Mouse (Mus musculus) layer of hippocampus, postnatal 25 days (tissue): ENCODE data around the gene Dennd4b. TPM values are rescaled to one million over a fixed set of nuclear protein-coding genes. Genes with fewer than 3 reads are reported as not detected.
"Not testable (repeated sequence)": the region's sequence is repeated elsewhere in the genome, so short reads cannot be mapped to it uniquely, and the experiment has no call there.

ENCODE experiments used
- DNase-seq, 2 experiments: peaks; one replicate each; pipeline ENCODE4 v3.0.0; 2022; ENCODE audit warnings: mixed read lengths in 2 of 2, low spot score in 1 of 2; ENCODE audit errors: extremely low spot score in 1 of 2
- total RNA-seq, 2 experiments: library from RNA; stranded (reverse); gene quantifications; 2 replicates each; pipeline ENCODE4 v1.2.3; 2021

Gene Dennd4b
- 10 to 100 TPM; 31.6 to 34.1 TPM for total RNA-seq

GRCm38 (mm10) chr3:90265034-90265931, at the start of gene Dennd4b:
Dennd4b (plus strand) TSS chr3:90265185.
- peak; percentile 88 to 93 for DNase-seq

DNA sequence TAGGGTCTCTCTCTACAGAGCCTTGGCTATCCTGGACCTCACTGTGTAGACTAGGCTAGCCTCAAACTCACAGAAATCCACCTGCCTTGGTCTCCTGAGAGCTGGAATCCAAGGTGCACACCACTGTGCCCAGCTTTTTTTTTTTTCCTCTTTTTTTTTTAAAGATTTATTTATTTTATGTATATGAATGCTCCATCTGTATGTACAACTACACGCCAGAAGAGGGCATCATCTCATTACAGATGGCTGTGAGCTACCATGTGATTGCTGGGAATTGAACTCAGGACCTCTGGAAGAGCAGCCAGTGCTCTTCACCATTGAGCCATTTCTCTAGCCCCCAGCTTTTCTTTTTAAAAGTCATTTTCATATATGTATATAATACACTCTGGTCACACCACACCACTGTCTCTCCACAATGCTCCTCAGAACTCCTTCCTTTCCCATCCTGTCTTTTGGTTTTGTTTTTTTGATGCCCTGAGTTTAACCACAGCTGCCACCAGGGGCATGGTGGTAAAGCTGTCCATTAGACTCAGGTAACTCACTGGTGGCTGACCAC, 49.1 kb upstream of the Dennd4b start:
- no peak for DNase-seq

DNA sequence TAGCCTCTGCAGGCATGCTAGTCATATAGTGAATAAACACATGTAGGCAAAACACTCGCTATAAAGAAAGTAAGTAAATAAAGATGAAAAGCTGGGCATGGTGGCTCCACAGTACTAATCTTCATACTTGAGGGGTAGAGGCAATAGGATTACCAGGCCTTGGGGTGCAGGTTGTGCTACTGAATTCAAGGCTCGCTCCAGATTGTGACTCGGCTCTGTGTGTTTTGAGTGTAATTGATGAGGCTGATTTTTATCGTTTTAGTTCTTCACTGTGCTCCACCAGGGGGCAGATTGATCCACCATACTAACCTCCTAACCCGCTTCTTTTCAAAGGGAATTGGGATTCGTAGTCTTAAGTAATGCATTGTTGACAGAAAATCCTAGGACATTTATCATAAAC, 44.9 kb upstream of the Dennd4b start:
- DNase-seq = peak; percentile 15 to 65

- DNase-seq = peak; percentile 18 to 35
These were observed 44.4 kb upstream of the Dennd4b start for GRCm38 (mm10) chr3:90220531-90220951.

DNA sequence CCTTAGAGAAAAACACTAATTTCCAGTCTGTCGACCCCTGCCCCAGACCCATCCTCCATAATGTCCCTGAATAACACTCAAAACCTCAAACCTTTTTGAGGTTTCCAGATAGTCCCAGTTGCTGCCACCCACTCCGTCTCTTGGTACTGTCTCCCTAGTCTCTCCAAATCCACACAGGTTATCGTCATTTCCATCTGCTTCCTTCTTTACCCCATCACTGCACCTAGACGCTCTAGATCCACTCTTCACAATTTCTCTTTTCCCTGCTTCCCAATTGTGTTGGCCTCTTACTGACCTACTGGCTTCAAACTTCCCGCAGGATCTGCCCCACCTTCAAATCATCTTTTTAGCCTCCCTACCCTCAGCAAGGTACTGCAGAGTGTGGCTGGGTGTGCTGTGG, 43.9 kb upstream of the Dennd4b start:
- no peak for DNase-seq

DNA sequence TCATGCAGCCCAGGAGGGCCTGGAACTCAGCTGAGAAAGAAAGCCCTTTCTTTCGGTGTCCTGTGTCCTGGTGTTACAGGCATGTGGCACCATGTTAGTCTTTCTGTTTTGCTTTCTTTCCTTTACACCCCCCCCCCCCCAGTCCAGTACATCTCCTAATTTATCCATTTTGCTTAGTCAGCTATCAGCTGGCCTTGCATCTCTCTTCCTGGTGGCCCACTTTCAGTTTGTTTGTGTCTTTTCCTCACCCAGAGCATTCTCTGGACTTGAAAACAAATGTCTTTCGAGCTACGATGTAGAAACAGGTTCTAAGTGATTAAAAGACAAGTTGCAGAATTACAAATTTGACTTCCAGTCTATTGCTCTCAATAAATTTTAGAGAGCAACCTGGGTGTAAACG, 42.5 kb upstream of the Dennd4b start:
- no peak for DNase-seq

GRCm38 (mm10) chr3:90222941-90223340, 42.0 kb upstream of the Dennd4b start:
- DNase-seq = no peak

- DNase-seq = no peak
These were observed 40.7 kb upstream of the Dennd4b start for GRCm38 (mm10) chr3:90224331-90224730.

- no peak for DNase-seq
These were observed 33.9 kb upstream of the Dennd4b start for GRCm38 (mm10) chr3:90231075-90231474.

DNA sequence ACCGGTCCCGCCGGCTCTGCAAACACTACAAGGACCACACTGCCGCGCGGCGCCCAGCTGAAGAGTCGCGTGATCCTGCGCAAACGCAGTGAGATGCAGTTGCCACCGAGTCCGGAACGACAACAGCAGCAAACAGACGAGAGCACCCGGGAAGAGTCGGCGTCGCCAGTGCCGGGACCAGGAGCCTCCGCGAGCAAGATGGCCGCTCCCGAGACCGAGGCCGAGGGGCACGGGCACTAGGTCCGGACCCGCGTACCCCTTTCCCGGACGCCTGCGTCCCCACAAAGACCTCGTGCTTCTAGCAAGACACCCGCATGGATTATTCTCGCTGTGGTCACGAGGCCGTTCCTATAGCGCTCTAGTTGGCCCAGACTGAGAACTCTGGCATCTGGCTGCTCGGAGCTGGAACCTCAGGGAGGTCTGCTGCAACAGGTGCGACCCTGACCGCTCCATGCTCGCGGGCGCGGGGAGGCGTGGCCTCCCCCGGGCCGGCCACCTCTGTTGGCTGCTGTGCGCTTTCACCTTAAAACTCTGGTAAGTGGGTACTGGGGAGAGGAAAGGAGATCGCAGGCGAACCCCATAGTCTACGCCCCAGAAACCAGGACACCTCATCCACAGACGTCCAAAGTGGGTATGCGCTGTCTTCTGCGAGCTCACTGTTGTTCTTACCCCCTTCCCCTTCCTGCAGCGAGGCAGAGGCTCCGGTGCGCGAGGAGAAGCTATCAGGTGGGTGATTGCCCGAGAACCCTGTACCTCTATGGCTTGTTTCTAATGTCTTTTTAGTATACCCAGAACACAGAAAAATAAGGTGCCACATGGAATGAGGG, 33.3 kb upstream of the Dennd4b start, which contains the start of gene Jtb:
Gene Jtb (plus strand): TSS at position 91 of the 827 bp plus-strand sequence.
- DNase-seq = peak; percentile 87

GRCm38 (mm10) chr3:90241251-90241650, 23.7 kb upstream of the Dennd4b start:
- no peak for DNase-seq

DNA sequence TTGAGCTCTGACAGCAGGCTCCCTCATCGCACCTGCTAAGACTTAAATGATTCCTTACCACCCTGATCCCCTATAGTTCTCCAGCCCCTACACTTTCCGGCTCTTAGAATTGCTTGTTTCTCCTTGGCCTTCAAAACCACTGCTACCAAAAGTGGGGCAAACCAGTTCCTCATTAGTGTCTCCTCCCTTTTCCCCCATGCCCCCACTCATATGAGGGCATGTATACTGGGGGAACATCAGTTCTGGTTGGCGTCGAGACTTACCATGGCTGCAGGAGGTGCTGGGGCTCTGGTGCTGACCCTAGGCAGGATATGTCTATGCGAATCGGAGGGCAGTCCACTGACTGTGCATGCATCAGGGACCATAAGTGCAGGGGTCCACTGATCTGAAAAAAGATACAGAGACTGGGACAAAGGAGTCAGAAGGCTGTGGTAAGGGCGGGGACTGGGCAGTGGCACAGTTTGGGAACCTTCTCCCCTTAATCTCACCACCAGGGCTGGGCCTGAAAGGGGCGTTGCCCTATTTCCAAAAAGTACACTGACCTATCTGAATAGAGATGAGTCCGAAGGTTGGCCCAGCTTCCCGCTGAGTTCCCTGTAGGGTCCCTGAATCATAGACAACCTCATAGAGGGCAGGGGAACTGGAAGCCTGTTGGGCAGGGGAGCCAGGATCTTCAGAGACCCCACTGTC, 23.2 kb upstream of the Dennd4b start:
- no peak for DNase-seq

DNA sequence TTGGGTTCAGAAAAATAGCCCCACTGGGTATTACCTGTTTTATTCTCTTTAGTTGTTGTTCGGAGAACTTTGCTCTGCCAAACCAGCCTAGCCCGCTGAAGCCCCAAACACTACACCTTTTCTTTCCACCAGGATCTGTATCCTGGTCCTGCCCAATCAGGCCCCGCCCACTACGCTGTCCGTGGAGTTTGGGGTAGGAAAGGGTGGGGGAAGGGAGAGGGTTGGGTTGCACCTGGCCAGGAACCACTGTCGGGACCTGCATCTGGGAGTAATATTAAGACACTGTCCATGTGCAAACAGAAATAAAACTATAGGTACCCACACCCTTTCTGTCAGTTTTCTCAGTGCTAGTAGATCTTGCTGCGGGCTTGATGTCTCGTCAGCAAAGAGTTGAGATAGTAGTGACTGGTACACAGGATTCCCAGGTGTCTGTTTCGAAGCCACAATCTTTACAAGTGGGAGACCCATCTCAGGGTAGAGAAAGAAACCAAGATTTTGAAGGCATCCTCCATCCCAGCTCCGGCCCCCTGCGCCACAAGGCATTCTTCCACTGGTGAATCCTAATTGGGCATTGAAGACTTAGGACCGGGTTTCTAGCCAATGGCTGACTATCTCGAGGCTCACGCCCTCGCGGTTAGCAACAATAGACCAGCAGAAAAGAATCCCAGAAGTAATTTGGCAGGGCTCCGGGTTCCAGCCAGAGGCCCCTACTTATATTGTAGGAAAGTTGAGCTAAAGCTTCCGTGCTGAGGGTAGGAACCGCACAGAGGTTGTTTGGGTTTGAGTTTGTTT, 21.8 kb upstream of the Dennd4b start, which contains the start of gene Creb3l4:
Gene Creb3l4 (minus strand): TSS at position 529 of the 792 bp plus-strand sequence.
- no peak for DNase-seq

- DNase-seq = no peak
These were observed 19.6 kb upstream of the Dennd4b start for GRCm38 (mm10) chr3:90245406-90245805.

DNA sequence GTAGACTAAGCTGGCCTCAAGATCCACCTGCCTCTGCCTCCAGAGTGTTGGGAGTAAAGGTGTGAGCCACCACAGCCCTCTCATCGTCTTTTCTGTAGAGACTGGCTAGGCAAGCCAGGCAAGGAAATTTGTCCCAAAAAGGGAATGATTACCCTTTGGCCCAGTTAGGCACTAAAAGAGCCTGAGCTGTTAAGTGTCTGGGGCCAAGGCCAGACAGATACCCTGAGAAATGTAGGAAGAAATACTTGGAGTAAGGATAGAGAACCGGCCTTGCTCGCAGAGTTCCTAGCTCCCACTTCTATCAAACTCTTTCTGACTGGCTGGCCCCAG, 17.4 kb upstream of the Dennd4b start:
- DNase-seq = no peak

- peak; percentile 77 to 80 for DNase-seq
These were observed 16.8 kb upstream of the Dennd4b start, which contains the start of gene Slc39a1 for GRCm38 (mm10) chr3:90247960-90248745. Slc39a1 (plus strand) TSS chr3:90248172.

DNA sequence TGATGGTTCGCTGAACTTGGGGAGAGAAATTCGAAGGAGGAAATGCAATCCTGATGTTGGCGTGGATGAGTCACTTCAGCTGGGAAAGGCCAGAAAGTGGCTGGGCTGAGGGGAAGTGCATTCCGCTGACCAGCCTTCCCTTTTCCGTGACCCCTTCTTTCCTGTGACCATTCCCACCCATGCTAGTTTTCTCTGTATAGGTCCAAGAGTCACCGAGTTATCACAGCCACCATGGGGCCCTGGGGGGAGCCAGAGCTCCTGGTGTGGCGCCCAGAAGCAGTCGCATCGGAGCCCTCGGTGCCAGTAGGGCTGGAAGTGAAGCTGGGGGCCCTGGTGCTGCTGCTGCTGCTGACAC, 16.3 kb upstream of the Dennd4b start:
- no peak for DNase-seq

DNA sequence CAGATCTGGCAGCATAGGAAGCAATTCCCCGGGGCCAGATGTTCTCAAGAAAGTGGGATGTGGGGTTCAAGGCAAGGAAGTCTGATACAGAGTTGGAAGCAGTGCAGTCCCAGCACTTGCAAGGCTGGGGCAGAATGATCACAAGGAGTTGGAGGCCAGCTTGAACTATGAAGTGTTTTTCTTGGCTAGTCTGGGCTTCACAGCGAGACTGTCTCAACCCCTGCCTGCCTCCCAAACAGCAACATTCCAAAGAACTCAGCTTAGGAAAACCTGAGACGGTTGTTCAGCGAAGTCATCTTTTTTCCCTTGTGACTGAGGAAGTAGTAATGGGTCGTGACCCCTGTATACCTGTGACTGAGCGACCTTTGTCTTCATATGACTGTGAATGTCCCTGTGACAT, 14.2 kb upstream of the Dennd4b start:
- no peak for DNase-seq

DNA sequence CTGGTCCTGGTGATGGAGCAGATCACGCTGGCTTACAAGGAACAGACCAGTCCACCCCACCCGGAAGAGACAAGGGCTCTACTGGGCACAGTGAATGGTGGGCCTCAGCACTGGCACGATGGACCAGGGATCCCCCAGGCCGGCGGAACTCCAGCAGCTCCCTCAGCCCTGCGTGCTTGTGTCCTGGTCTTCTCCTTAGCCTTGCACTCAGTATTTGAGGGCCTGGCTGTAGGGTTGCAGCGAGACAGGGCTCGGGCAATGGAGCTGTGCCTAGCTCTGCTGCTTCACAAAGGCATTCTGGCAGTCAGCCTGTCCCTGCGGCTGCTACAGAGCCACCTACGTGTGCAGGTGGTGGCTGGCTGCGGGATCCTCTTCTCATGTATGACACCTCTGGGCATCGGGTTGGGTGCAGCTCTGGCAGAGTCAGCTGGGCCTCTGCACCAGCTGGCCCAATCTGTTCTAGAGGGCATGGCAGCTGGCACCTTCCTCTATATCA, 13.2 kb upstream of the Dennd4b start:
- not testable (repeated sequence) for DNase-seq
